Mouse (Mus musculus) embryonic facial prominence, embryonic 14.5 days (tissue): ENCODE measurements around the gene Rpl34. TPM values are rescaled to one million over a fixed set of nuclear protein-coding genes. Genes with fewer than 3 reads are reported as not detected.
A peak's percentile ranks its signal among the peaks of the same experiment; 100 is the strongest.

Source experiments
- ATAC-seq: fragments of 200-750 bp; cut with Nextera tagmentation; 2 replicates; pipeline ENCODE4 v1.8.0; 2017; ENCODE audit warnings: low read depth, moderate number of reproducible peaks, moderate TSS enrichment
- DNase-seq: peaks from one replicate; pipeline ENCODE4 v3.0.0-alpha.2; 2015; ENCODE audit warnings: low spot score
- H3K27ac ChIP-seq: fragments of 300-500 bp; sonication (generic); replicated peaks from 2 replicates; pipeline ENCODE4 v1.5.1; 2014; ENCODE audit warnings: low read depth, mild to moderate bottlenecking, low read length, moderate library complexity
- H3K27me3 ChIP-seq: fragments of 300-500 bp; sonication (generic); replicated peaks from 2 replicates; pipeline ENCODE4 v1.6.1; 2014; ENCODE audit warnings: low read length; ENCODE audit not compliant: control insufficient read depth, insufficient read depth
- H3K36me3 ChIP-seq: fragments of 300-500 bp; sonication (generic); 2 replicates; pipeline ENCODE4 v1.6.1; 2014; ENCODE audit warnings: low read length, mixed read lengths; ENCODE audit not compliant: control insufficient read depth, insufficient read depth
- H3K4me1 ChIP-seq: fragments of 300-500 bp; sonication (generic); 2 replicates; pipeline ENCODE4 v1.6.1; 2014; ENCODE audit warnings: antibody characterized with exemption, low read length; ENCODE audit not compliant: control insufficient read depth, insufficient read depth
- H3K4me2 ChIP-seq: fragments of 300-500 bp; sonication (generic); 2 replicates; pipeline ENCODE4 v1.6.1; 2014; ENCODE audit warnings: low read depth, mild to moderate bottlenecking, low read length, moderate library complexity, mixed read lengths
- H3K4me3 ChIP-seq: fragments of 300-500 bp; sonication (generic); 2 replicates; pipeline ENCODE4 v1.5.1; 2014; ENCODE audit warnings: low read depth, mild to moderate bottlenecking, low read length
- H3K9ac ChIP-seq: fragments of 300-500 bp; sonication (generic); 2 replicates; pipeline ENCODE4 v1.6.1; 2014; ENCODE audit warnings: low read depth, mild to moderate bottlenecking, low read length, moderate library complexity, mixed read lengths
- H3K9me3 ChIP-seq: fragments of 300-500 bp; sonication (generic); 2 replicates; pipeline ENCODE4 v1.6.1; 2016; ENCODE audit warnings: low read length; ENCODE audit not compliant: control insufficient read depth
- WGBS: fragments of 180-500 bp; shearing (Covaris S2); extraction: QIAGEN DNeasy Blood & Tissue Kit; methylation state at CpG from one replicate; pipeline ENCODE4 v1.1.7; 2014; 5-methylcytosine and 5-hydroxymethylcytosine counted together
- polyA plus RNA-seq: library from polyadenylated mRNA; unstranded; fragments of >200 nt; fragmentation: Nextera tagmentation; extraction: Ambion mirVana; gene quantifications from 2 replicates; pipeline ENCODE4 v1.2.1, GENCODE M21; 2014

Gene Rpl34
- polyA plus RNA-seq = 1,104 and 1,207 TPM in 2 replicates

GRCm38 (mm10) chr3:130730189-130730653, at the start of gene Rpl34:
TSS of gene Rpl34 (minus strand) at chr3:130730398.
- peaks cover 18% of the 10 kb centered on the region for H3K4me1 ChIP-seq
- H3K27ac ChIP-seq = peak within 1 kb of the TSS; percentile 91
- H3K4me2 ChIP-seq = peak within 1 kb of the TSS; percentile 81
- peaks cover 40% of the 10 kb centered on the region for H3K36me3 ChIP-seq
- peak within 1 kb of the TSS; percentile 99 for H3K4me3 ChIP-seq
- under 1% methylated on average over 45 of the region's 45 CpGs for WGBS
- DNase-seq = peak; percentile 99
- H3K9ac ChIP-seq = peak within 1 kb of the TSS; percentile 99
- no peaks in the 10 kb centered on the region for H3K27me3 ChIP-seq
- no peaks in the 10 kb centered on the region for H3K9me3 ChIP-seq
- ATAC-seq = peak; percentile 100

GRCm38 (mm10) chr3:130768172-130768571, 38.0 kb upstream of the Rpl34 start:
- WGBS = 66% methylated on average over 3 of the region's 3 CpGs
- DNase-seq = no peak
- Histone ChIP-seq H3K9ac (no peak overlapping the region), H3K27me3 (no peaks in the 10 kb centered on the region), H3K4me1 (no peaks in the 10 kb centered on the region), H3K9me3 (no peaks in the 10 kb centered on the region), H3K27ac (no peak overlapping the region), H3K4me3 (no peak overlapping the region), H3K4me2 (no peak overlapping the region), H3K36me3 (no peaks in the 10 kb centered on the region)
- no peak for ATAC-seq

GRCm38 (mm10) chr3:130764091-130764490, 33.9 kb upstream of the Rpl34 start:
- no peak overlapping the region for H3K4me3 ChIP-seq
- no peak for DNase-seq
- no peak; the same call in 1 of the 2 replicates for ATAC-seq
- H3K9me3 ChIP-seq = no peaks in the 10 kb centered on the region
- no peak overlapping the region for H3K9ac ChIP-seq
- H3K27me3 ChIP-seq = no peaks in the 10 kb centered on the region
- no peaks in the 10 kb centered on the region for H3K4me1 ChIP-seq
- WGBS = 80% methylated on average over 5 of the region's 5 CpGs
- no peaks in the 10 kb centered on the region for H3K36me3 ChIP-seq
- H3K4me2 ChIP-seq = no peak overlapping the region
- H3K27ac ChIP-seq = no peak overlapping the region

- ATAC-seq (no peak), DNase-seq (peak; percentile 65)
- no peaks in the 10 kb centered on the region for H3K4me1 ChIP-seq
- no peaks in the 10 kb centered on the region for H3K36me3 ChIP-seq
- 47% methylated on average over 24 of the region's 24 CpGs for WGBS
- peak overlapping the region; percentile 23; the same call in 1 of the 2 replicates for H3K4me2 ChIP-seq
- H3K4me3 ChIP-seq = no peak overlapping the region
- H3K9ac ChIP-seq = no peak overlapping the region
- no peaks in the 10 kb centered on the region for H3K27me3 ChIP-seq
- no peak overlapping the region for H3K27ac ChIP-seq
- H3K9me3 ChIP-seq = no peaks in the 10 kb centered on the region
These were observed 30.7 kb upstream of the Rpl34 start for GRCm38 (mm10) chr3:130760711-130761435.

- ATAC-seq = no peak
- Histone ChIP-seq H3K9me3 (no peaks in the 10 kb centered on the region), H3K9ac (no peak overlapping the region), H3K4me3 (no peak overlapping the region), H3K27me3 (no peaks in the 10 kb centered on the region), H3K4me2 (peak overlapping the region; percentile 14; the same call in 1 of the 2 replicates), H3K4me1 (no peaks in the 10 kb centered on the region), H3K36me3 (no peaks in the 10 kb centered on the region), H3K27ac (no peak overlapping the region)
- 46% methylated on average over 15 of the region's 15 CpGs for WGBS
- DNase-seq = no peak
These were observed 28.1 kb upstream of the Rpl34 start for GRCm38 (mm10) chr3:130758157-130758841.

GRCm38 (mm10) chr3:130757117-130757852, 27.1 kb upstream of the Rpl34 start:
- H3K4me3 ChIP-seq = no peak overlapping the region
- no peak overlapping the region for H3K4me2 ChIP-seq
- no peaks in the 10 kb centered on the region for H3K4me1 ChIP-seq
- no peaks in the 10 kb centered on the region for H3K9me3 ChIP-seq
- DNase-seq = no peak
- ATAC-seq = no peak
- H3K27me3 ChIP-seq = no peaks in the 10 kb centered on the region
- H3K27ac ChIP-seq = no peak overlapping the region; the same call in 1 of the 2 replicates
- no peaks in the 10 kb centered on the region for H3K36me3 ChIP-seq
- no peak overlapping the region for H3K9ac ChIP-seq
- WGBS = 77% methylated on average over 8 of the region's 8 CpGs

GRCm38 (mm10) chr3:130749206-130749605, 19.0 kb upstream of the Rpl34 start:
- no peaks in the 10 kb centered on the region for H3K27me3 ChIP-seq
- H3K4me3 ChIP-seq = no peak overlapping the region
- no peak overlapping the region for H3K9ac ChIP-seq
- DNase-seq = no peak
- 92% methylated on average over 3 of the region's 3 CpGs for WGBS
- H3K27ac ChIP-seq = no peak overlapping the region
- H3K36me3 ChIP-seq = no peaks in the 10 kb centered on the region
- H3K4me2 ChIP-seq = no peak overlapping the region
- peaks cover 9% of the 10 kb centered on the region; the same call in 1 of the 2 replicates for H3K9me3 ChIP-seq
- H3K4me1 ChIP-seq = 0 out of 2 replicates have a peak, but pooled peaks cover 5% of the 10 kb centered on the region
- no peak for ATAC-seq
